Mouse (Mus musculus) erythroblast, embryonic 14.5 days (primary cell): Measurements from ENCODE around the gene Cux2. TPM values are rescaled to one million over a fixed set of nuclear protein-coding genes. Genes with fewer than 3 reads are reported as not detected.

Source experiments
- H3K27me3 ChIP-seq: 2 replicates; pipeline ENCODE4 v1.6.1; 2012; ENCODE audit warnings: inconsistent platforms; ENCODE audit not compliant: control insufficient read depth
- H3K36me3 ChIP-seq: 2 replicates; pipeline ENCODE4 v1.6.1; 2012; ENCODE audit warnings: mild to moderate bottlenecking, inconsistent platforms; ENCODE audit not compliant: control insufficient read depth
- H3K4me1 ChIP-seq: 2 replicates; pipeline ENCODE4 v1.6.1; 2012; ENCODE audit warnings: inconsistent platforms; ENCODE audit not compliant: control insufficient read depth
- H3K4me3 ChIP-seq: replicated peaks from 2 replicates; pipeline ENCODE3; 2012; ENCODE audit warnings: moderate library complexity, mild to moderate bottlenecking, inconsistent platforms
- H3K9me3 ChIP-seq: 2 replicates; pipeline ENCODE4 v1.6.1; 2012; ENCODE audit warnings: low read length, inconsistent platforms, mixed read lengths; ENCODE audit not compliant: control insufficient read depth
- GATA1 ChIP-seq: IDR thresholded peaks from 2 replicates; pipeline ENCODE4 v1.6.1; 2012; ENCODE audit warnings: low read length, inconsistent platforms, mixed read lengths
- TAL1 ChIP-seq: IDR thresholded peaks from 3 replicates; pipeline ENCODE4 v1.6.1; 2012; ENCODE audit warnings: low read length, inconsistent platforms, mixed read lengths
- polyA plus RNA-seq: library from polyadenylated mRNA; stranded (reverse); fragments of >175 nt; gene quantifications from 2 replicates; pipeline ENCODE4 v1.2.3, GENCODE M21; 2012

The Cux2 gene
- polyA plus RNA-seq, 1 experiment, result 0.05 TPM

DNA sequence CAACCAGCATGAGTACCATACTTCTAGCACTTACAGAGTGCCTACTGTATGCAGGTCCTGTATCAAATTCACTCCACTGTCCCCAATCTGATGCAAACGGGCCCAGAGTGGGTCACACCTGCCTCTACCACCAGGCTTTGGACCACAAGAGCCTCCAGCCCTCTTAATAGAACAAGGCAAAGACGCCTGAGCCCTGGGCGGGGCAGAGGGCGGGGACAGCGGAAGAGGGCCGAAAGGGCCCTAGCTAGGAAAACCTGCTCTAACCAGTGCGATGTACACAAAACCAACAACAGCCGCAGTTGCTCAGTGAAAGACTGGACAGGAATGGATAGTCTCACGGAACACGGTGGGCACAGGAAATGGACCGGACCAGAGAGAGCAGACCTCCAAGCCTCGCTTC, 18.8 kb downstream of the Cux2 start:
- peaks cover 1% of the 10 kb centered on the region for H3K9me3 ChIP-seq
- TF ChIP-seq GATA1, result no peak
- no peak for TF ChIP-seq TAL1
- H3K27me3 ChIP-seq, result no peaks in the 10 kb centered on the region
- H3K4me1 ChIP-seq, result no peaks in the 10 kb centered on the region
- H3K4me3 ChIP-seq, result no peak overlapping the region
- H3K36me3 ChIP-seq, result no peaks in the 10 kb centered on the region

DNA sequence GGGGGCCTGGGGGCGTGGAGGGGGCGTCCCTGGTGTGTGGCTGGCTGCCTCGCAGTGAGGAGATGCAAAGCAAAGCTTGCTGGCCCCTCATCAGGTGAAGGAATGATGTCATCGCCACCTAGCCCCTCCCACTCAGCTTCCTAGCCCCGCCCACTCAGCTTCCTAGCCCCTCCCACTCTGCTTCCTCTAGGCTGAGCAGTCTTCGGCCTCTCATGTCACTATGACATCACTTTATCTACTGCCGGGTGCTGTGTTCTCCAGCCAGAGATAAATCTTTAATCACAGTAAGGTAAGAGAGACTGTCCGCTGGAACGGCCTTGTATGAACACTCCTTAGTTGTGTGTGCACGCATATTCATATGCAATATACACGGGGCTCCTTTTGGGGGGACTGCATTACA, 19.3 kb downstream of the Cux2 start:
- H3K36me3 ChIP-seq, result no peaks in the 10 kb centered on the region

DNA sequence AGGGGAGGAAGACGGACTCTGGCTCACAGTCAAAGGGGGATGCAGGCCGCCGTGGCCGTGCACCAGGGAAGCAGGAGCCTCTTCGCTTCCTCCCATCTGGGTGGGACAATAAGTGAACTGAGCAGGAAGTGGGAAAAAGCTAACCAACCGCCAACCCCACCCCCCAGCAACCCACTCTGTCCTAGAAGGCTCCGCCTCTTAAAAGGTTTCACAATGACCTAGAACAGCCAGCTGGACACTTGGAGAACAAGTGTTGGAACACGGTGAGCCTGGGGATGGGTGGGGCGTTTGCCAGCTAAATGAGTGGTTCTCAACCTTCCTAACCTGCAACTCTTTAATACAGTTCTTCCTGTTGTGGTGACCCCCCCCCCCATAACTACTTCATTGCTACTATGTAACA, 23.1 kb downstream of the Cux2 start:
- Histone ChIP-seq H3K9me3 (peaks cover 11% of the 10 kb centered on the region), H3K4me1 (no peaks in the 10 kb centered on the region), H3K27me3 (no peaks in the 10 kb centered on the region), H3K4me3 (no peak overlapping the region), H3K36me3 (no peaks in the 10 kb centered on the region)
- TF ChIP-seq TAL1 (no peak), GATA1 (no peak)

More for the DNA sequence above, 19.3 kb downstream of the Cux2 start:
- Histone ChIP-seq H3K9me3 (no peaks in the 10 kb centered on the region), H3K4me1 (no peaks in the 10 kb centered on the region), H3K4me3 (no peak overlapping the region), H3K27me3 (no peaks in the 10 kb centered on the region)
- TF ChIP-seq TAL1 (no peak), GATA1 (no peak)

DNA sequence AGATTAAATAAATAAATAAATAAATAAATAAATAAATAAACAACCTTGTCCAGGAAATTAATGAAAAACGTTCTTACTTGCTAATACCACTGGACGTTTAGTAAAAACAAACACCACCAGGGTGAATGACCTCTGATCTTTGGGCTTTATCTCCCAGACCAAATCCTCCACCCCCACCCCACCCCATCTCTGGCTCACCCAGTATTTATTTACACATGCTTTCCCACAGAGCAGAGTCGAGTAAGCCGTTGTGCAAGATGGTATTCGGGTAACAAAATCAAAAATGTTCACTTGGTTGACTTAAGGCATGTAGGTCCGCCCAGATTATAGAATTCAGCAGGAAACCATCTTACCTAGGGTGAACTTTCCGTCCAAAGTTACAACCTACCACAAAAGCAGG, 23.6 kb downstream of the Cux2 start:
- no peaks in the 10 kb centered on the region for H3K4me1 ChIP-seq
- H3K27me3 ChIP-seq, result no peaks in the 10 kb centered on the region
- H3K36me3 ChIP-seq, result no peaks in the 10 kb centered on the region
- TF ChIP-seq GATA1 (no peak), TAL1 (no peak)
- no peak overlapping the region for H3K4me3 ChIP-seq
- peaks cover 12% of the 10 kb centered on the region for H3K9me3 ChIP-seq

DNA sequence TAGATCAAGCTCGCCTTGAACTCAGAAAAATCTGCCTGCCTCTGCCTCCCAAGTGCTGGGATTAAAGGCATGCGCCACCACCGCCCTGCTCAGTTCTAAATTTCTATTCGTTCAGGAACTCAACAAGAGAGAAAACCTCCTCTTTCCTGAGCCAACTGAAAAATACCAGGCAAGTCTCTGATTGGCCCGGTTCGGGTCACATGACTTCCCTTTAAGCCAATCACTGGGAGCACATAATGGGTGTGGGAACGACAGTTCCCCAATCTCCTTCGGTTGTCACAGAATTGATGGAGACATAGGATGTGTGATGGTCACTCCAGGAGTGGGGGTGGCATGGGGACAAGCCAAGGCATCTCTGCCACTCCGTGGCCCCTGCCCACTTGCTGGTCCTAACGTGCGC, 24.8 kb downstream of the Cux2 start:
- Histone ChIP-seq H3K4me1 (no peaks in the 10 kb centered on the region), H3K36me3 (no peaks in the 10 kb centered on the region), H3K9me3 (peaks cover 14% of the 10 kb centered on the region), H3K27me3 (no peaks in the 10 kb centered on the region), H3K4me3 (no peak overlapping the region)
- TF ChIP-seq TAL1 (no peak), GATA1 (no peak)

DNA sequence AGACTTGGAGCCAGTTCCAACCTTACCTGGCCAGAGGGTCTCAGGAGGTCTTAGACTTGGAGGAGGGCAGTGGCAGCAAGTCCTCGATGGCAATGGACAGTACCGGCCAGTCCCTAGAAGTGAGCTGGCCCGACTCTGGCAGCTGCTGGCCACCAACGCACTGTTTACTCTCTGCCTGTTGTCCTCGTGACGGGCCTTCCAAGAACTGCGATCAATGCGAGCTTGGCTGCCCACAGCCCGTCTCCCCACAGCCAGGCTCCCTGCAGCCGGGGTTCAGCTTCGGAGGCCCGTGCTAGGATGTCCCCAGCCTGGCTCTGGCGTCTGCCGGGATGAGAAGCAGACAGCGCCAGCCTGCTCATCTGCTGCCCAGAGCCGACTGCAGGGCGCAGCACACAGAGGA, 30.6 kb downstream of the Cux2 start:
- TF ChIP-seq GATA1 (no peak), TAL1 (no peak)
- H3K9me3 ChIP-seq, result peaks cover 10% of the 10 kb centered on the region
- H3K4me1 ChIP-seq, result no peaks in the 10 kb centered on the region
- no peaks in the 10 kb centered on the region for H3K36me3 ChIP-seq
- no peaks in the 10 kb centered on the region for H3K27me3 ChIP-seq
- H3K4me3 ChIP-seq, result peak overlapping the region; percentile 22

DNA sequence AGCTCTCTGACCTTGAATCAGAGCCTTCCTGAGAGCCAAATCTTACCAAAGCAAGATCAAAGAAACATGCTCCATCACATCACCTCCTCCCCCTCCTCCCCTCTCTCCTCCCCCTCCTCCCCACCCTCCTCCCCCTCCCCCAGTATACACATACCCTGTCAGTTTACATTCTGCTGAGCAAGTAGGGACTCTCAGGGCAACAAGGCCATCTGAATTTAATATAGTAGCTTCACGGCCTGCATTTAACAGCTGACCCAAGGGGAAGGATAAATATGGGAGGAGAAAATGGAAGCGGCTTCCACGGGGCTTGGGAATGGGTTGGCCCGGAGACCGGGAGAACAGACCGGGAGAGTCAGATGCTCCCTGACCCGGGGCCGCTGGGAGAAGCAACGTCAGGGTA, 32.1 kb downstream of the Cux2 start:
- no peak overlapping the region for H3K4me3 ChIP-seq

DNA sequence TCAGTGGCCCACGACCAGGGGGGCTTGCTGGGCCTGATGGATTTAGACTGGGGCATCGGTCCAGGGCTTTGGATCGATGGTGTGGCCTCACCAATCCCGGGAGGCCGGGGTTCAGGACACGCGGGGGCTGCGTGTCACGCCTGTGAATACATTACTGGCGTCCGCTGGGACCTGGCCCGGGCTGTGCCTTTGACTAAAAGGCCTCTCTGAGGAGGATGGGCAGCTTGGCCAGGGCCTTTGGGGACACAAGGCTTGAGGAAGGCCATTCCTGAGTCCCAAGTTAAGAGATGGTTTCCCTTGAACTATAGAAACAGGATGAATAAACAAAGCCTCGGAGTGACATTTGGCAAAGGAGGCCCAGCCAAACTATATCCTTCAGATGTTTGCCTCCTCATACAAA, 32.6 kb downstream of the Cux2 start:
- TF ChIP-seq GATA1, result no peak
- TF ChIP-seq TAL1, result no peak
- H3K4me1 ChIP-seq, result no peaks in the 10 kb centered on the region
- H3K36me3 ChIP-seq, result no peaks in the 10 kb centered on the region
- no peak overlapping the region for H3K4me3 ChIP-seq
- no peaks in the 10 kb centered on the region for H3K27me3 ChIP-seq
- peaks cover 3% of the 10 kb centered on the region; the same call in 1 of the 2 replicates for H3K9me3 ChIP-seq

More for the DNA sequence above, 32.1 kb downstream of the Cux2 start:
- Histone ChIP-seq H3K36me3 (no peaks in the 10 kb centered on the region), H3K27me3 (no peaks in the 10 kb centered on the region), H3K9me3 (peaks cover 4% of the 10 kb centered on the region), H3K4me1 (no peaks in the 10 kb centered on the region)
- TF ChIP-seq TAL1 (no peak), GATA1 (no peak)

DNA sequence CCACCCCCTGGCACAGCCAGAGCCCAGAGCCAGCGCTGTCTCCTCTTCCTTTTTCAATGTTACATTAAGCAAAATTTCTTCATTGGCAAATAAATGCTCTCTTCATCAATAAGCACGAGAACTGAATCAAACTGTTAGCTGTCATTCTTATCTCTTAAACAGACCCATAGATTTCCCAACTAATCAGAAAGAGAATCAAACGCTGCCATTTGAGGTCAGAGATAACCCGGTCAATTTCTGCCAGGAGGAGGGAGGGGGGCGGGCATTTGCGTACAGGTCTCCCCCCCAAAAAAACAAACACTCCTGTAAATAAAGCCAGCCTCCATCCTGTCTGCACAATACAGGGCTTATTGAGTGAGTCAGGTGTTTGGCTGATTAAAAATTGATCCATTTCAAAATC, 33.2 kb downstream of the Cux2 start:
- H3K27me3 ChIP-seq, result no peaks in the 10 kb centered on the region
- H3K36me3 ChIP-seq, result no peaks in the 10 kb centered on the region
- H3K9me3 ChIP-seq, result peaks cover 3% of the 10 kb centered on the region; the same call in 1 of the 2 replicates
- H3K4me3 ChIP-seq, result no peak overlapping the region
- TF ChIP-seq GATA1 (no peak), TAL1 (no peak)
- H3K4me1 ChIP-seq, result no peaks in the 10 kb centered on the region

DNA sequence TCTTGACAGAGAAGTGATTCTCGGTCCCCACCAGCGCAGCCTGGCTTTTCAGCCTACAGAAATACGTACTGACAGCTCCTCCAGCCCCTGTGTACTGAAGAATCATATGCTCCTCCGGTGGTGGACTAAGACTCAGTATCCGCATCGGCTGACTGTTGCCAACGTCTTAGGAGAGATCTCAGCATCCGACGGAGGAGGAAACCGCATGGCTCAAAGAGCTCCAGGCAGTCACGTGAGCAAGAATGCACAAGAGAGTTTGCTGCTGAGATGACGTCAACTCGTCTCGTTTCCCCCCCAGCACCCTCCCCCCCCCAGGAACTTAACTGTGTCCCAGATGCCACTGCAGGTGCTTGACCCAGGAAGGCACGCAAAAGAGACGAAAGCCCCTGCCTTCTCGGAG, 34.8 kb downstream of the Cux2 start:
- Histone ChIP-seq H3K4me3 (no peak overlapping the region), H3K36me3 (no peaks in the 10 kb centered on the region), H3K9me3 (no peaks in the 10 kb centered on the region), H3K4me1 (no peaks in the 10 kb centered on the region), H3K27me3 (no peaks in the 10 kb centered on the region)
- TF ChIP-seq GATA1 (no peak), TAL1 (no peak)
